Mouse (Mus musculus): ENCODE results near the gene Ncf1.

- TF ChIP-seq CTCF (IDR thresholded peaks at IDR 0.05; ENCODE audit: extremely low read depth, insufficient read length, insufficient replicate concordance, low read depth, low read length), result no peak
- TF ChIP-seq POLR2A (IDR thresholded peaks at IDR 0.05; ENCODE audit: low read depth, low read length), result no peak
Measured at GRCm38 (mm10) chr5:134235111-134235510, 5.7 kb upstream of the Ncf1 start.

All from small intestine, adult 2 months (tissue).